Mouse (Mus musculus) neural tube, embryonic 13.5 days (tissue): ENCODE results near the gene Rimkla. TPM values are rescaled to one million over a fixed set of nuclear protein-coding genes. Genes with fewer than 3 reads are reported as not detected.

Source experiments
- ATAC-seq: fragments of 200-750 bp; cut with Nextera tagmentation; 2 replicates; pipeline ENCODE4 v1.8.0; 2017; ENCODE audit warnings: low read depth, mild to moderate bottlenecking, moderate TSS enrichment, moderate library complexity
- H3K27ac ChIP-seq: fragments of 300-500 bp; sonication (generic); replicated peaks from 2 replicates; pipeline ENCODE4 v1.5.1; 2015; ENCODE audit warnings: moderate library complexity, mild to moderate bottlenecking, inconsistent platforms
- H3K27me3 ChIP-seq: fragments of 300-500 bp; sonication (generic); 2 replicates; pipeline ENCODE4 v1.6.1; 2015; ENCODE audit warnings: mild to moderate bottlenecking, inconsistent platforms
- H3K36me3 ChIP-seq: fragments of 300-500 bp; sonication (generic); 2 replicates; pipeline ENCODE4 v1.6.1; 2015; ENCODE audit warnings: mild to moderate bottlenecking, inconsistent platforms
- H3K4me1 ChIP-seq: fragments of 300-500 bp; sonication (generic); replicated peaks from 2 replicates; pipeline ENCODE4 v1.6.1; 2015; ENCODE audit warnings: inconsistent platforms
- H3K4me2 ChIP-seq: fragments of 300-500 bp; sonication (generic); 2 replicates; pipeline ENCODE4 v1.6.1; 2015; ENCODE audit warnings: inconsistent platforms, mild to moderate bottlenecking, moderate library complexity
- H3K4me3 ChIP-seq: fragments of 300-500 bp; sonication (generic); 2 replicates; pipeline ENCODE4 v1.5.1; 2015; ENCODE audit warnings: mild to moderate bottlenecking, inconsistent platforms
- H3K9ac ChIP-seq: fragments of 300-500 bp; sonication (generic); 2 replicates; pipeline ENCODE4 v1.6.1; 2015; ENCODE audit warnings: moderate library complexity, mild to moderate bottlenecking, inconsistent platforms
- H3K9me3 ChIP-seq: fragments of 300-500 bp; sonication (generic); 2 replicates; pipeline ENCODE4 v1.6.1; 2016; ENCODE audit warnings: inconsistent platforms
- WGBS: fragments of 180-500 bp; shearing (Covaris S2); methylation state at CpG from one replicate; pipeline ENCODE4 v1.1.7; 2015; 5-methylcytosine and 5-hydroxymethylcytosine counted together
- polyA plus RNA-seq: library from polyadenylated mRNA; unstranded; fragments of >200 nt; fragmentation: Nextera tagmentation; extraction: Ambion mirVana; gene quantifications from 2 replicates; pipeline ENCODE4 v1.2.1, GENCODE M21; 2015

Rimkla gene
- polyA plus RNA-seq, 1 experiment from 2014 or later = 28.7 TPM

- H3K9ac ChIP-seq = no peak overlapping the region
- no peak overlapping the region for H3K4me3 ChIP-seq
- no peak for ATAC-seq
- no peak overlapping the region for H3K4me2 ChIP-seq
- H3K9me3 ChIP-seq = no peaks in the 10 kb centered on the region
- H3K36me3 ChIP-seq = 0 out of 2 replicates have a peak, but pooled peaks cover 4% of the 10 kb centered on the region
- H3K27ac ChIP-seq = peak overlapping the region; percentile 91
- H3K27me3 ChIP-seq = no peaks in the 10 kb centered on the region
- peaks cover 46% of the 10 kb centered on the region for H3K4me1 ChIP-seq
- WGBS = 64% methylated on average over 13 of the region's 13 CpGs
Measured at GRCm38 (mm10) chr4:119463756-119464419, 28.5 kb downstream of the Rimkla start.

GRCm38 (mm10) chr4:119462858-119463755, 29.3 kb downstream of the Rimkla start:
- H3K27me3 ChIP-seq = no peaks in the 10 kb centered on the region
- H3K9me3 ChIP-seq = no peaks in the 10 kb centered on the region
- 33% methylated on average over 11 of the region's 11 CpGs for WGBS
- H3K4me3 ChIP-seq = no peak overlapping the region
- H3K4me2 ChIP-seq = peak overlapping the region; percentile 19
- peak overlapping the region; percentile 41; the same call in 1 of the 2 replicates for H3K9ac ChIP-seq
- ATAC-seq = peak; percentile 72
- H3K4me1 ChIP-seq = peaks cover 46% of the 10 kb centered on the region
- 0 out of 2 replicates have a peak, but pooled peaks cover 3% of the 10 kb centered on the region for H3K36me3 ChIP-seq
- H3K27ac ChIP-seq = peak overlapping the region; percentile 91

GRCm38 (mm10) chr4:119462457-119462856, 30.0 kb downstream of the Rimkla start:
- H3K4me2 ChIP-seq = peak overlapping the region; percentile 19
- 0 out of 2 replicates have a peak, but pooled peaks have one; percentile 4 for ATAC-seq

GRCm38 (mm10) chr4:119460728-119461141, 31.7 kb downstream of the Rimkla start:
- peak overlapping the region; percentile 91 for H3K27ac ChIP-seq
- no peaks in the 10 kb centered on the region for H3K36me3 ChIP-seq
- no peaks in the 10 kb centered on the region for H3K9me3 ChIP-seq
- no peaks in the 10 kb centered on the region for H3K27me3 ChIP-seq
- H3K9ac ChIP-seq = no peak overlapping the region; the same call in 1 of the 2 replicates
- H3K4me2 ChIP-seq = peak overlapping the region; percentile 29; the same call in 1 of the 2 replicates
- WGBS = 13% methylated on average over 8 of the region's 8 CpGs
- ATAC-seq = peak; percentile 79
- H3K4me1 ChIP-seq = peaks cover 46% of the 10 kb centered on the region
- no peak overlapping the region for H3K4me3 ChIP-seq

More at GRCm38 (mm10) chr4:119462457-119462856, 30.0 kb downstream of the Rimkla start:
- no peaks in the 10 kb centered on the region for H3K9me3 ChIP-seq
- no peaks in the 10 kb centered on the region for H3K36me3 ChIP-seq
- no peak overlapping the region for H3K4me3 ChIP-seq
- peaks cover 46% of the 10 kb centered on the region for H3K4me1 ChIP-seq
- peak overlapping the region; percentile 91 for H3K27ac ChIP-seq
- WGBS = 87% methylated on average over 3 of the region's 3 CpGs
- H3K27me3 ChIP-seq = no peaks in the 10 kb centered on the region
- peak overlapping the region; percentile 41; the same call in 1 of the 2 replicates for H3K9ac ChIP-seq

- Histone ChIP-seq H3K9me3 (no peaks in the 10 kb centered on the region), H3K27me3 (no peaks in the 10 kb centered on the region), H3K27ac (peak overlapping the region; percentile 91), H3K4me3 (no peak overlapping the region), H3K36me3 (no peaks in the 10 kb centered on the region), H3K4me2 (0 out of 2 replicates have a peak overlapping the region, but pooled peaks have one; percentile 29), H3K4me1 (peaks cover 46% of the 10 kb centered on the region), H3K9ac (no peak overlapping the region; the same call in 1 of the 2 replicates)
- WGBS = 60% methylated on average over 5 of the region's 5 CpGs
- ATAC-seq = peak; percentile 32; the same call in 1 of the 2 replicates
Measured at GRCm38 (mm10) chr4:119460296-119460695, 32.1 kb downstream of the Rimkla start.

GRCm38 (mm10) chr4:119453533-119453932, 38.9 kb downstream of the Rimkla start:
- peak overlapping the region; percentile 61 for H3K27ac ChIP-seq
- H3K4me3 ChIP-seq = no peak overlapping the region
- ATAC-seq = peak; percentile 64
- peaks cover 11% of the 10 kb centered on the region for H3K4me1 ChIP-seq
- H3K4me2 ChIP-seq = no peak overlapping the region
- no peak overlapping the region for H3K9ac ChIP-seq
- 13% methylated on average over 6 of the region's 6 CpGs for WGBS
- no peaks in the 10 kb centered on the region for H3K27me3 ChIP-seq
- no peaks in the 10 kb centered on the region for H3K9me3 ChIP-seq
- no peaks in the 10 kb centered on the region for H3K36me3 ChIP-seq

- ATAC-seq = 0 out of 2 replicates have a peak, but pooled peaks have one; percentile 22
- no peak overlapping the region for H3K4me3 ChIP-seq
- H3K27me3 ChIP-seq = no peaks in the 10 kb centered on the region
- no peaks in the 10 kb centered on the region for H3K36me3 ChIP-seq
- no peak overlapping the region for H3K9ac ChIP-seq
- H3K4me1 ChIP-seq = peaks cover 11% of the 10 kb centered on the region
- WGBS = 67% methylated on average over 5 of the region's 5 CpGs
- H3K9me3 ChIP-seq = no peaks in the 10 kb centered on the region
- H3K27ac ChIP-seq = peak overlapping the region; percentile 61
- no peak overlapping the region for H3K4me2 ChIP-seq
Measured at GRCm38 (mm10) chr4:119453128-119453527, 39.3 kb downstream of the Rimkla start.

- no peak overlapping the region for H3K9ac ChIP-seq
- H3K9me3 ChIP-seq = no peaks in the 10 kb centered on the region
- H3K4me3 ChIP-seq = no peak overlapping the region
- H3K36me3 ChIP-seq = no peaks in the 10 kb centered on the region
- H3K4me2 ChIP-seq = no peak overlapping the region
- H3K4me1 ChIP-seq = peaks cover 11% of the 10 kb centered on the region
- no peaks in the 10 kb centered on the region for H3K27me3 ChIP-seq
- ATAC-seq = no peak
- H3K27ac ChIP-seq = no peak overlapping the region
- 77% methylated on average over 7 of the region's 7 CpGs for WGBS
Measured at GRCm38 (mm10) chr4:119450436-119450835, 42.0 kb downstream of the Rimkla start.

GRCm38 (mm10) chr4:119447786-119448185, 44.6 kb downstream of the Rimkla start:
- WGBS = 86% methylated on average over 3 of the region's 3 CpGs
- Histone ChIP-seq H3K9me3 (no peaks in the 10 kb centered on the region), H3K4me1 (no peaks in the 10 kb centered on the region; the same call in 1 of the 2 replicates), H3K4me3 (no peak overlapping the region), H3K27me3 (no peaks in the 10 kb centered on the region), H3K36me3 (no peaks in the 10 kb centered on the region), H3K27ac (no peak overlapping the region), H3K9ac (no peak overlapping the region), H3K4me2 (no peak overlapping the region)
- no peak for ATAC-seq

- Histone ChIP-seq H3K4me2 (no peak overlapping the region), H3K9me3 (no peaks in the 10 kb centered on the region), H3K27ac (no peak overlapping the region), H3K9ac (no peak overlapping the region), H3K4me1 (no peaks in the 10 kb centered on the region; the same call in 1 of the 2 replicates), H3K4me3 (no peak overlapping the region), H3K27me3 (no peaks in the 10 kb centered on the region), H3K36me3 (no peaks in the 10 kb centered on the region)
- ATAC-seq = no peak
- 92% methylated on average over 6 of the region's 6 CpGs for WGBS
Measured at GRCm38 (mm10) chr4:119447261-119447660, 45.2 kb downstream of the Rimkla start.

GRCm38 (mm10) chr4:119442539-119442938, 49.9 kb downstream of the Rimkla start:
- H3K4me3 ChIP-seq = no peak overlapping the region
- no peak overlapping the region for H3K9ac ChIP-seq

GRCm38 (mm10) chr4:119441836-119442235, 50.6 kb downstream of the Rimkla start:
- Histone ChIP-seq H3K36me3 (no peaks in the 10 kb centered on the region), H3K4me2 (no peak overlapping the region), H3K9me3 (no peaks in the 10 kb centered on the region), H3K4me1 (no peaks in the 10 kb centered on the region; the same call in 1 of the 2 replicates), H3K4me3 (no peak overlapping the region), H3K27me3 (no peaks in the 10 kb centered on the region), H3K9ac (no peak overlapping the region), H3K27ac (no peak overlapping the region)
- WGBS = 89% methylated on average over 4 of the region's 4 CpGs
- ATAC-seq = no peak

More at GRCm38 (mm10) chr4:119442539-119442938, 49.9 kb downstream of the Rimkla start:
- Histone ChIP-seq H3K9me3 (no peaks in the 10 kb centered on the region), H3K27me3 (no peaks in the 10 kb centered on the region), H3K36me3 (no peaks in the 10 kb centered on the region), H3K4me2 (no peak overlapping the region), H3K27ac (no peak overlapping the region), H3K4me1 (no peaks in the 10 kb centered on the region; the same call in 1 of the 2 replicates)
- ATAC-seq = no peak
- 45% methylated on average over 6 of the region's 6 CpGs for WGBS
